Mouse (Mus musculus): ENCODE data around the gene Sphk1. TPM values are rescaled to one million over a fixed set of nuclear protein-coding genes. Genes with fewer than 3 reads are reported as not detected.

The Sphk1 gene
- total RNA-seq (2014; rRNA removed) = 25.5 and 29.7 TPM in 2 replicates
- polyA plus RNA-seq (2015; fragmentation: Nextera tagmentation; extraction: Ambion mirVana) = 17.9 and 20.4 TPM in 2 replicates

DNA sequence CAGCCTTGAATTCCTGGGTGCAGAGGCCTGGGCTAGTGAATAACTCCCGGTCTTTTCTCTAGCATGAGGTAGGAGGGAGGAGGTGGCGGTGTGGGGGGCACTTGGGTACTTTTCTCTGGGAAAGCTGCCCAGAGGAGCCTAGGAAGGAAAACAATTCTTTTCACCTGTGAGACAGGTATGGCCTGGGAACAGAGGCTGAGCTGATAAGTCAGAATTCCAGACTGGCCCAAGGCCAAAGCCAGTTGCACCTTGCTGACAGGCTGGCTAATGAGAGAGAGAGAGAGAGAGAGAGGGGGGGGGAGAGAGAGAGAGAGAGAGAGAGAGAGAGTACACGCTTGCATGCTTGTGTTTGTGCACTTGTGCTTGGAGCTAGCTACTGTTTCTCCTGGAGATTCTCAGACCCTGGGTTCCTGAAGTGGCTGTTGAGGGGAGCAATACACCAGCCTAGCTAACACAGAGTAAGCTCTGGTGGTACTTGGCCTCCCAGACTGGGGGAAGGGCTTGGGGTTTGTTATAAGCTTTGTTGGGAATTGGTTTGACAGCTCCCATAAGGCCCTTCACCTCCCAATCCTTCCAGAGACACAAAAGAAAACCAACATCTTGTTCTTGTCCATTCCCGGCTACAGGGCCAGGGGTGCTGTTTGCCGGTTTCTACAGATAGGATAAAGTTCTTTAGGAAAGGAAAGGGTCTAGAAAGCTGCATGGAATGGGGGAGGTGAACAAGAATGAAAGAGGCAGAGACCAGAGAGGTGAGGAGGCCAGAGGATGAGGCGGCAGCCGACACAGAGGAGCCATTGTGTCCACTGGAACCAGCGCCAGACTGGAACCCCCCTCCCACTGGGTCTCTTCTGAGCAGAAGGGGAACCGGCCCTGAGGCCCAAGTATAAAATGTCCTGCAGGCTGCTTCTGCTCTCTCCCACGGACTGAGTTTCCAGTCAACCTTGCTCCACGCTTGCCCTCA, at the start of gene Sphk1:
Gene Sphk1, plus strand, starts transcription at position 739 of the 961 bp plus-strand sequence.
- Histone ChIP-seq H3K4me2 (ENCODE audit: low read depth, low read length) (peak within 1 kb of the TSS; percentile 86), H3K4me1 (ENCODE audit: insufficient read depth, low read length) (peaks cover 36% of the 10 kb centered on the region), H3K4me3 (ENCODE audit: low read length) (peak within 1 kb of the TSS; percentile 46), H3K36me3 (ENCODE audit: insufficient read depth, low read length) (no peaks in the 10 kb centered on the region), H3K27me3 (ENCODE audit: insufficient read depth, low read length) (peaks cover 34% of the 10 kb centered on the region), H3K27ac (peak within 1 kb of the TSS; percentile 32; the same call in 1 of the 2 replicates), H3K9me3 (ENCODE audit: low read length) (no peaks in the 10 kb centered on the region), H3K9ac (replicated peaks; ENCODE audit: low read length) (peak within 1 kb of the TSS; percentile 40)
- WGBS = 25% methylated on average over 11 of the region's 11 CpGs
- ATAC-seq = no peak
- DNase-seq (ENCODE audit: low spot score) = peak; percentile 56
- TF ChIP-seq CTCF (IDR thresholded peaks at IDR 0.05; ENCODE audit: low read depth) = no peak

DNA sequence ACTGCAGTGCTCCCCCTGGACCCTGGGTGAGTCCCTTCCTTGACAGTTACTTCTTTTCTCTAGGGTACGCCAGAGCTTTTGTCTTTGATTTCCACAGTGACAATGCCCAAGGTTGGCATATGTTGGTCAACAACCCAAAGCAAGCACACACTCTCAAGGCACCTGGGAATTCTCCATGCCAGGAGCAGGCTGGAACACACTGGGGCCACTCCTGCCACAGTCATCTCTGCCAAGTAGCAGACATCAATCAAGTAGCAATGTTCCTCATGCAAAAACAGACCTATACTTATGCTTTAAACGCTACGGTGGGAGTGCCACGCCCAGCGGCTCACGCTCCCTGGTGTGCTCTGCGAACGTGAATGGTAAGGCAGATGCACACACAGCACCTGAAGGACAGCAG, 49.8 kb upstream of the Sphk1 start:
- no peak for DNase-seq (ENCODE audit: low spot score)
- Histone ChIP-seq H3K4me1 (ENCODE audit: insufficient read depth, low read length) (0 out of 2 replicates have a peak, but pooled peaks cover 4% of the 10 kb centered on the region), H3K9me3 (ENCODE audit: low read length) (no peaks in the 10 kb centered on the region), H3K27ac (no peak overlapping the region), H3K9ac (replicated peaks; ENCODE audit: low read length) (no peak overlapping the region), H3K27me3 (ENCODE audit: insufficient read depth, low read length) (no peaks in the 10 kb centered on the region), H3K36me3 (ENCODE audit: insufficient read depth, low read length) (peaks cover 69% of the 10 kb centered on the region), H3K4me3 (ENCODE audit: low read length) (no peak overlapping the region), H3K4me2 (ENCODE audit: low read depth, low read length) (no peak overlapping the region)
- TF ChIP-seq CTCF (IDR thresholded peaks at IDR 0.05; ENCODE audit: low read depth) = no peak
- ATAC-seq = no peak
- WGBS = 93% methylated on average over 8 of the region's 8 CpGs

DNA sequence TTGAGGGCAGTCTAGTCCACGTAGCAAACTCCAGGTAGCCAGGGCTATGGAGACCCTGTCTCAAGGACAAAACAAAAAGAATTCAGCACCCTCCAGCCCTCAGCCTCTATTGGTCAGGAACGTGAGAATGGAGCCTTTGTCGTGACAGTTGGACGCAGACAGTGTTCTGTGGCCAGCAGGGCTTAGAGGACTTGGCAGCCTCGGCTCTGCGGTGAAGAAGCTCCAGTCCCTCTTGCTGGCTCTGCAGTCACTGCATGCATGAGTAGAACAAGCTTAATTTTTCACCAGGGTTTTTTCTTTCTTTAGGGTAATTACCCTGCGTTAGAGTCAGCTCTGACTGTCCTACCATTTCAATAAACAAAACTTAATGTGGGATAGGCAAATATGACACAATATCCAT, 48.9 kb upstream of the Sphk1 start:
- ATAC-seq (0 out of 2 replicates have a peak, but pooled peaks have one; percentile 64), DNase-seq (ENCODE audit: low spot score) (peak; percentile 61)
- Histone ChIP-seq H3K9ac (replicated peaks; ENCODE audit: low read length) (no peak overlapping the region), H3K27me3 (ENCODE audit: insufficient read depth, low read length) (no peaks in the 10 kb centered on the region), H3K36me3 (ENCODE audit: insufficient read depth, low read length) (peaks cover 67% of the 10 kb centered on the region), H3K4me2 (ENCODE audit: low read depth, low read length) (no peak overlapping the region), H3K4me3 (ENCODE audit: low read length) (no peak overlapping the region), H3K4me1 (ENCODE audit: insufficient read depth, low read length) (0 out of 2 replicates have a peak, but pooled peaks cover 4% of the 10 kb centered on the region), H3K9me3 (ENCODE audit: low read length) (no peaks in the 10 kb centered on the region), H3K27ac (peak overlapping the region; percentile 4; the same call in 1 of the 2 replicates)
- 48% methylated on average over 7 of the region's 7 CpGs for WGBS
- peak; percentile 22; the same call in 1 of the 2 replicates for TF ChIP-seq CTCF (IDR thresholded peaks at IDR 0.05; ENCODE audit: low read depth)

- no peak overlapping the region for H3K27ac ChIP-seq
- TF ChIP-seq CTCF (IDR thresholded peaks at IDR 0.05; ENCODE audit: low read depth) = no peak
- H3K4me3 ChIP-seq (ENCODE audit: low read length) = no peak overlapping the region
- H3K4me1 ChIP-seq (ENCODE audit: insufficient read depth, low read length) = peaks cover 8% of the 10 kb centered on the region; the same call in 1 of the 2 replicates
- 94% methylated on average over 8 of the region's 8 CpGs for WGBS
- no peak for ATAC-seq
- H3K4me2 ChIP-seq (ENCODE audit: low read depth, low read length) = no peak overlapping the region
- H3K9me3 ChIP-seq (ENCODE audit: low read length) = no peaks in the 10 kb centered on the region
- H3K27me3 ChIP-seq (ENCODE audit: insufficient read depth, low read length) = no peaks in the 10 kb centered on the region
- peaks cover 49% of the 10 kb centered on the region for H3K36me3 ChIP-seq (ENCODE audit: insufficient read depth, low read length)
- H3K9ac ChIP-seq (replicated peaks; ENCODE audit: low read length) = no peak overlapping the region
- DNase-seq (ENCODE audit: low spot score) = no peak
These were observed 46.5 kb upstream of the Sphk1 start for GRCm38 (mm10) chr11:116484261-116484660.

DNA sequence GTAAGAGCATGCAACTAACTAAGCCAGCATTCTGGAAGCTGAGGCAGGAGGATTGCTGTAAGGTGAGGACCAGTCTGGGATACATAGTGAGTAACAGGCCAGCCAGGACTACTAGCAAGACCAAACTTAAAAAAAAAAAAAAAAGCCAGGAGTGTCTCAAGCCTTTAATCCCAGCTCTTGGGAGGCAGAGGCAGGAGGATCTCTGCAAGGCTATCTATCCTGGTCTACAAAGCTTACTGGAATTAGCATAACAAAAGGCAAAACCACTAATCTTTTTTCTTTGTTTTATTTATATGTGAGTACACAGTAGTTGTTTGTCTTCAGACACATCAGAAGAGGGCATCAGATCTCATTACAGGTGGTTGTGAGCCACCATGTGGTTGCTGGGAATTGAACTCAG, 42.5 kb upstream of the Sphk1 start:
- Histone ChIP-seq H3K4me1 (ENCODE audit: insufficient read depth, low read length) (peaks cover 5% of the 10 kb centered on the region; the same call in 1 of the 2 replicates), H3K36me3 (ENCODE audit: insufficient read depth, low read length) (peaks cover 26% of the 10 kb centered on the region; the same call in 1 of the 2 replicates), H3K27me3 (ENCODE audit: insufficient read depth, low read length) (no peaks in the 10 kb centered on the region), H3K9me3 (ENCODE audit: low read length) (no peaks in the 10 kb centered on the region), H3K27ac (no peak overlapping the region), H3K9ac (replicated peaks; ENCODE audit: low read length) (no peak overlapping the region), H3K4me2 (ENCODE audit: low read depth, low read length) (no peak overlapping the region), H3K4me3 (ENCODE audit: low read length) (no peak overlapping the region)
- TF ChIP-seq CTCF (IDR thresholded peaks at IDR 0.05; ENCODE audit: low read depth) = no peak
- ATAC-seq (no peak), DNase-seq (ENCODE audit: low spot score) (no peak)

DNA sequence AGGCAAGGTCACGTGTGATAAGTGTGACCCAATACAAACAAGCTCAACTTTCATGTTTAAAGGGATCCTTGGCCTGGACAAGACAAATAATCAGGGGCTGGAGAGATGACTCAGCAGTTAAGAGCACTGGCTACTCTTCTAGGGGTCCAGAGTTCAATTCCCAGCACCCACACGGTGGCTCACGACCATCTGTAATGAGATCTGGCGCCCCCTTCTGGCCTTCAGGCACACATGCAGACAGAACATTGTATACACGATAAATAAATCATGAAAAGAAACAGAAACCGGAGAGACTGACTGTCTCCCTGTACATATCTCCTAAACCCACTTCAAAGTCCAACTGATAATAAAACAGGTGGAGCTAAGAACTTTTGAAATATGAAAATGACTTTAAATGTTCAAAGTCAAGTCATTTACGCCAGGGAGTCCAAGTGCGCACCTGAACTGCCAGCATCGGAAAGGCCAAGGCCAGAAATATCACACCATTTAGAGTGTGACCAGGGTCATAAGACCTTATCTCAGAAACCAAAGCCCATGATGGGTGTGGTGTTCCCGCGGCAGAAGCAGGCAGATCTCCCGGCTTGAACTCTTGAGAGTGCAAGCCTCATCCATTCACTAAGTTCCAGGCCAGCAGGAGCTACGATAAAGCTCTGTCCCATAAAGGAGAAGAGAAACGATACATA, 41.9 kb upstream of the Sphk1 start:
- 73% methylated on average over 14 of the region's 14 CpGs for WGBS
- no peak overlapping the region for H3K27ac ChIP-seq
- peak; percentile 57 for TF ChIP-seq CTCF (IDR thresholded peaks at IDR 0.05; ENCODE audit: low read depth)

More for the DNA sequence above, 41.9 kb upstream of the Sphk1 start:
- peaks cover 5% of the 10 kb centered on the region; the same call in 1 of the 2 replicates for H3K4me1 ChIP-seq (ENCODE audit: insufficient read depth, low read length)
- peaks cover 20% of the 10 kb centered on the region; the same call in 1 of the 2 replicates for H3K36me3 ChIP-seq (ENCODE audit: insufficient read depth, low read length)
- no peaks in the 10 kb centered on the region for H3K9me3 ChIP-seq (ENCODE audit: low read length)
- peak overlapping the region; percentile 62 for H3K4me2 ChIP-seq (ENCODE audit: low read depth, low read length)
- DNase-seq (ENCODE audit: low spot score) (peak; percentile 28), ATAC-seq (no peak)
- H3K9ac ChIP-seq (replicated peaks; ENCODE audit: low read length) = peak overlapping the region; percentile 86; the same call in 1 of the 2 replicates
- peak overlapping the region; percentile 91 for H3K4me3 ChIP-seq (ENCODE audit: low read length)
- no peaks in the 10 kb centered on the region for H3K27me3 ChIP-seq (ENCODE audit: insufficient read depth, low read length)
